Mouse (Mus musculus): Measurements from ENCODE around the gene Cyp4b1.
"Not testable (repeated sequence)": the region's sequence is repeated elsewhere in the genome, so short reads cannot be mapped to it uniquely, and the experiment has no call there.

Cyp4b1 gene

GRCm38 (mm10) chr4:115647580-115647979 lies at the start of gene Cyp4b1:
TSS of gene Cyp4b1 (minus strand) at chr4:115647723.
- peak; percentile 88 to 93 for DNase-seq

- peak; percentile 34 to 54 for DNase-seq
Measured at GRCm38 (mm10) chr4:115686299-115686698, 38.8 kb upstream of the Cyp4b1 start.

GRCm38 (mm10) chr4:115659190-115659589 lies 11.7 kb upstream of the Cyp4b1 start:
- DNase-seq: peak in 1 of 2 experiments; percentile 20

- no peak for DNase-seq
Measured at GRCm38 (mm10) chr4:115657867-115658249, 10.3 kb upstream of the Cyp4b1 start.

GRCm38 (mm10) chr4:115657104-115657866 lies 9.8 kb upstream of the Cyp4b1 start:
- peak; percentile 60 to 83 for DNase-seq

GRCm38 (mm10) chr4:115656535-115656922 lies 9.0 kb upstream of the Cyp4b1 start:
- not testable (repeated sequence) for DNase-seq

GRCm38 (mm10) chr4:115655841-115656534 lies 8.5 kb upstream of the Cyp4b1 start:
- DNase-seq: not testable (repeated sequence)

- no peak for DNase-seq
Measured at GRCm38 (mm10) chr4:115650866-115651265, 3.3 kb upstream of the Cyp4b1 start.

- no peak for DNase-seq
Measured at GRCm38 (mm10) chr4:115649344-115649743, 1.8 kb upstream of the Cyp4b1 start.

- no peak for DNase-seq
Measured at GRCm38 (mm10) chr4:115648752-115649151, 1.2 kb upstream of the Cyp4b1 start.

- peak; percentile 88 to 94 for DNase-seq
Measured at GRCm38 (mm10) chr4:115645371-115645770, 2.2 kb downstream of the Cyp4b1 start.

- peak; percentile 73 to 82 for DNase-seq
Measured at GRCm38 (mm10) chr4:115642967-115643754, 4.4 kb downstream of the Cyp4b1 start.

- not testable (repeated sequence) for DNase-seq
Measured at GRCm38 (mm10) chr4:115625560-115625959, 22.0 kb downstream of the Cyp4b1 start.

GRCm38 (mm10) chr4:115614005-115614404 lies 33.5 kb downstream of the Cyp4b1 start:
- no peak for DNase-seq

- DNase-seq: not testable (repeated sequence)
Measured at GRCm38 (mm10) chr4:115600611-115601010, 46.9 kb downstream of the Cyp4b1 start, which contains the start of gene Cyp4a32. TSS of gene Cyp4a32 (plus strand) at chr4:115600969.

GRCm38 (mm10) chr4:115596824-115597336 lies 50.6 kb downstream of the Cyp4b1 start:
- no peak for DNase-seq

GRCm38 (mm10) chr4:115596357-115596756 lies 51.2 kb downstream of the Cyp4b1 start:
- no peak for DNase-seq

GRCm38 (mm10) chr4:115583036-115583435 lies 64.5 kb downstream of the Cyp4b1 start:
- DNase-seq: no peak

- DNase-seq: no peak
Measured at GRCm38 (mm10) chr4:115575776-115576175, 71.7 kb downstream of the Cyp4b1 start.

GRCm38 (mm10) chr4:115575255-115575654 lies 72.3 kb downstream of the Cyp4b1 start:
- no peak for DNase-seq

Measured in kidney, postnatal 25 days (tissue).